Mouse (Mus musculus): ENCODE measurements around the gene Usp4. TPM values are rescaled to one million over a fixed set of nuclear protein-coding genes. Genes with fewer than 3 reads are reported as not detected.
"Not testable (repeated sequence)": the region's sequence is repeated elsewhere in the genome, so short reads cannot be mapped to it uniquely, and the experiment has no call there.

Gene Usp4
- polyA plus RNA-seq, 1 experiment from 2014 or later, result 68.3 TPM

GRCm38 (mm10) chr9:108322054-108322453 lies 25.6 kb upstream of the Usp4 start:
- ATAC-seq (replicated peaks; ENCODE audit: insufficient number of reproducible peaks, insufficient read depth, low FRiP score, low read depth); H3K27ac ChIP-seq; H3K9ac ChIP-seq; H3K4me2 ChIP-seq; H3K4me3 ChIP-seq; H3K4me1 ChIP-seq (replicated peaks); H3K36me3 ChIP-seq; H3K9me3 ChIP-seq (replicated peaks); H3K27me3 ChIP-seq: not testable (repeated sequence)
- 88% methylated on average over 7 of the region's 7 CpGs for WGBS

- Histone ChIP-seq H3K27ac (no peak overlapping the region), H3K9ac (no peak overlapping the region), H3K9me3 (replicated peaks) (no peaks in the 10 kb centered on the region), H3K4me1 (replicated peaks) (no peaks in the 10 kb centered on the region), H3K36me3 (peaks cover 30% of the 10 kb centered on the region), H3K4me2 (no peak overlapping the region), H3K4me3 (no peak overlapping the region), H3K27me3 (no peaks in the 10 kb centered on the region)
- ATAC-seq (replicated peaks; ENCODE audit: insufficient number of reproducible peaks, insufficient read depth, low FRiP score, low read depth), result no peak
- WGBS, result 84% methylated on average over 1 of the region's 1 CpGs
These were observed 22.9 kb upstream of the Usp4 start for GRCm38 (mm10) chr9:108324784-108325183.

- Histone ChIP-seq H3K9ac (no peak overlapping the region), H3K36me3 (peaks cover 38% of the 10 kb centered on the region)
These were observed 21.8 kb upstream of the Usp4 start for GRCm38 (mm10) chr9:108325811-108326210.

GRCm38 (mm10) chr9:108337848-108338550 lies 9.7 kb upstream of the Usp4 start:
- Histone ChIP-seq H3K4me3 (peak overlapping the region; percentile 62; the same call in 1 of the 2 replicates), H3K27ac (peak overlapping the region; percentile 93), H3K36me3 (peaks cover 33% of the 10 kb centered on the region), H3K9ac (no peak overlapping the region), H3K27me3 (no peaks in the 10 kb centered on the region), H3K4me2 (peak overlapping the region; percentile 85), H3K4me1 (replicated peaks) (peaks cover 27% of the 10 kb centered on the region), H3K9me3 (replicated peaks) (no peaks in the 10 kb centered on the region)
- 64% methylated on average over 10 of the region's 10 CpGs for WGBS
- ATAC-seq (replicated peaks; ENCODE audit: insufficient number of reproducible peaks, insufficient read depth, low FRiP score, low read depth), result no peak

More at GRCm38 (mm10) chr9:108325811-108326210, 21.8 kb upstream of the Usp4 start:
- Histone ChIP-seq H3K4me1 (replicated peaks) (no peaks in the 10 kb centered on the region), H3K27me3 (no peaks in the 10 kb centered on the region), H3K27ac (no peak overlapping the region), H3K4me2 (no peak overlapping the region), H3K4me3 (no peak overlapping the region), H3K9me3 (replicated peaks) (no peaks in the 10 kb centered on the region)
- WGBS, result 98% methylated on average over 2 of the region's 2 CpGs
- ATAC-seq (replicated peaks; ENCODE audit: insufficient number of reproducible peaks, insufficient read depth, low FRiP score, low read depth), result no peak

GRCm38 (mm10) chr9:108338551-108338885 lies 9.1 kb upstream of the Usp4 start:
- Histone ChIP-seq H3K36me3 (peaks cover 28% of the 10 kb centered on the region), H3K27ac (peak overlapping the region; percentile 93), H3K9me3 (replicated peaks) (no peaks in the 10 kb centered on the region), H3K4me2 (peak overlapping the region; percentile 85), H3K4me3 (peak overlapping the region; percentile 62), H3K9ac (peak overlapping the region; percentile 73), H3K27me3 (no peaks in the 10 kb centered on the region), H3K4me1 (replicated peaks) (peaks cover 27% of the 10 kb centered on the region)
- no peak for ATAC-seq (replicated peaks; ENCODE audit: insufficient number of reproducible peaks, insufficient read depth, low FRiP score, low read depth)
- WGBS, result 25% methylated on average over 6 of the region's 6 CpGs

GRCm38 (mm10) chr9:108338886-108339781 lies 8.5 kb upstream of the Usp4 start, which contains the start of gene Gpx1:
Gpx1 (plus strand) TSS chr9:108338903.
- peaks cover 22% of the 10 kb centered on the region for H3K36me3 ChIP-seq
- H3K27me3 ChIP-seq, result no peaks in the 10 kb centered on the region
- peak within 1 kb of the TSS; percentile 93 for H3K27ac ChIP-seq
- H3K4me1 ChIP-seq (replicated peaks), result peaks cover 27% of the 10 kb centered on the region
- ATAC-seq (replicated peaks; ENCODE audit: insufficient number of reproducible peaks, insufficient read depth, low FRiP score, low read depth), result peak; percentile 95
- H3K4me2 ChIP-seq, result peak within 1 kb of the TSS; percentile 85
- H3K4me3 ChIP-seq, result peak within 1 kb of the TSS; percentile 62
- peak within 1 kb of the TSS; percentile 73 for H3K9ac ChIP-seq
- under 1% methylated on average over 49 of the region's 49 CpGs for WGBS
- no peaks in the 10 kb centered on the region for H3K9me3 ChIP-seq (replicated peaks)

GRCm38 (mm10) chr9:108339886-108340257 lies 7.8 kb upstream of the Usp4 start:
- Histone ChIP-seq H3K4me2 (peak overlapping the region; percentile 85), H3K27ac (peak overlapping the region; percentile 93), H3K9ac (peak overlapping the region; percentile 73), H3K27me3 (no peaks in the 10 kb centered on the region), H3K4me1 (replicated peaks) (peaks cover 27% of the 10 kb centered on the region), H3K9me3 (replicated peaks) (no peaks in the 10 kb centered on the region), H3K36me3 (peaks cover 14% of the 10 kb centered on the region), H3K4me3 (peak overlapping the region; percentile 62)
- WGBS, result 8% methylated on average over 20 of the region's 20 CpGs
- ATAC-seq (replicated peaks; ENCODE audit: insufficient number of reproducible peaks, insufficient read depth, low FRiP score, low read depth), result no peak

GRCm38 (mm10) chr9:108340258-108341138 lies 7.2 kb upstream of the Usp4 start:
- peak overlapping the region; percentile 62 for H3K4me3 ChIP-seq
- H3K27me3 ChIP-seq, result no peaks in the 10 kb centered on the region
- H3K36me3 ChIP-seq, result peaks cover 8% of the 10 kb centered on the region
- no peaks in the 10 kb centered on the region for H3K9me3 ChIP-seq (replicated peaks)
- ATAC-seq (replicated peaks; ENCODE audit: insufficient number of reproducible peaks, insufficient read depth, low FRiP score, low read depth), result no peak
- WGBS, result 44% methylated on average over 10 of the region's 10 CpGs
- H3K4me2 ChIP-seq, result peak overlapping the region; percentile 85
- H3K27ac ChIP-seq, result peak overlapping the region; percentile 93
- peak overlapping the region; percentile 73 for H3K9ac ChIP-seq
- H3K4me1 ChIP-seq (replicated peaks), result peaks cover 27% of the 10 kb centered on the region

- ATAC-seq (replicated peaks; ENCODE audit: insufficient number of reproducible peaks, insufficient read depth, low FRiP score, low read depth), result no peak
- H3K36me3 ChIP-seq, result peaks cover 5% of the 10 kb centered on the region; the same call in 1 of the 2 replicates
- peaks cover 30% of the 10 kb centered on the region for H3K4me1 ChIP-seq (replicated peaks)
- H3K4me3 ChIP-seq, result no peak overlapping the region; the same call in 1 of the 2 replicates
- H3K9me3 ChIP-seq (replicated peaks), result no peaks in the 10 kb centered on the region
- H3K4me2 ChIP-seq, result peak overlapping the region; percentile 85; the same call in 1 of the 2 replicates
- WGBS, result 81% methylated on average over 5 of the region's 5 CpGs
- H3K27me3 ChIP-seq, result no peaks in the 10 kb centered on the region
- no peak overlapping the region for H3K9ac ChIP-seq
- H3K27ac ChIP-seq, result peak overlapping the region; percentile 93; the same call in 1 of the 2 replicates
These were observed 6.5 kb upstream of the Usp4 start for GRCm38 (mm10) chr9:108341139-108341475.

- ATAC-seq (replicated peaks; ENCODE audit: insufficient number of reproducible peaks, insufficient read depth, low FRiP score, low read depth), result no peak
- H3K27ac ChIP-seq, result peak overlapping the region; percentile 17; the same call in 1 of the 2 replicates
- no peaks in the 10 kb centered on the region for H3K27me3 ChIP-seq
These were observed 5.9 kb upstream of the Usp4 start for GRCm38 (mm10) chr9:108341801-108342200.

More at GRCm38 (mm10) chr9:108341801-108342200, 5.9 kb upstream of the Usp4 start:
- Histone ChIP-seq H3K4me2 (no peak overlapping the region), H3K9ac (no peak overlapping the region), H3K4me1 (replicated peaks) (peaks cover 33% of the 10 kb centered on the region), H3K4me3 (no peak overlapping the region), H3K36me3 (peaks cover 5% of the 10 kb centered on the region; the same call in 1 of the 2 replicates), H3K9me3 (replicated peaks) (no peaks in the 10 kb centered on the region)

Data from heart, embryonic 15.5 days (tissue).